Mouse (Mus musculus): ENCODE data around the gene Ube4a. TPM values are rescaled to one million over a fixed set of nuclear protein-coding genes. Genes with fewer than 3 reads are reported as not detected.

The Ube4a gene
- polyA plus RNA-seq, 1 experiment from 2014 or later: 25.0 TPM

GRCm38 (mm10) chr9:44993268-44993667 lies 27.9 kb upstream of the Ube4a start:
- no peaks in the 10 kb centered on the region for H3K27me3 ChIP-seq (ENCODE audit: insufficient read depth, poor library complexity, severe bottlenecking)
- no peak for DNase-seq (ENCODE audit: low spot score)
- WGBS: 96% methylated on average over 2 of the region's 2 CpGs
- no peaks in the 10 kb centered on the region for H3K9me3 ChIP-seq
- H3K27ac ChIP-seq: no peak overlapping the region
- H3K4me1 ChIP-seq (replicated peaks): no peaks in the 10 kb centered on the region
- H3K36me3 ChIP-seq: no peaks in the 10 kb centered on the region
- H3K4me3 ChIP-seq: no peak overlapping the region

GRCm38 (mm10) chr9:44992271-44992670 lies 26.9 kb upstream of the Ube4a start:
- no peaks in the 10 kb centered on the region for H3K4me1 ChIP-seq (replicated peaks)
- no peaks in the 10 kb centered on the region for H3K27me3 ChIP-seq (ENCODE audit: insufficient read depth, poor library complexity, severe bottlenecking)
- no peaks in the 10 kb centered on the region for H3K9me3 ChIP-seq
- no peak overlapping the region for H3K27ac ChIP-seq
- no peak overlapping the region for H3K4me3 ChIP-seq
- H3K36me3 ChIP-seq: no peaks in the 10 kb centered on the region
- no peak for DNase-seq (ENCODE audit: low spot score)

- Histone ChIP-seq H3K4me3 (no peak overlapping the region), H3K9me3 (no peaks in the 10 kb centered on the region), H3K36me3 (no peaks in the 10 kb centered on the region), H3K4me1 (replicated peaks) (no peaks in the 10 kb centered on the region), H3K27me3 (ENCODE audit: insufficient read depth, poor library complexity, severe bottlenecking) (no peaks in the 10 kb centered on the region), H3K27ac (no peak overlapping the region)
- DNase-seq (ENCODE audit: low spot score): no peak
- WGBS: 88% methylated on average over 2 of the region's 2 CpGs
Observed at GRCm38 (mm10) chr9:44991821-44992220, 26.4 kb upstream of the Ube4a start.

DNA sequence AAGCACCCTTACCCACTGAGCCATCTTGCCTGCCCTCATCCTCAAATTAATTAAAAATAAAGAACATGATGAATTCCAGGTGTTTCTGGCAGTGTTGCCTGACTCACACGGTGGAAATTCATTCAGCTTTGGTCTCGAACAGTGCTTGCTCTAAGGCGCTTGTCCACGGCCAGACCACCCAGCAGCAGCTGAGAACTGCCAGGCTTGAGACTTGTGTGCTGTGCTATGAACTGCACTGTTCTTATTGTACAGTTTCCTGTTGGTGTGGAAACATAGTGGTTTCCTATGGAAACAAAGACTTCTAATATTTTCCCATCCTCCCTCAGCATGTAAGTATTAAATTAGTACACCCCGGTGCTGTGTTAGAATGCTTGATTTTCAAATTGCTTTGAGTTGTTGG lies 21.6 kb upstream of the Ube4a start:
- 78% methylated on average over 5 of the region's 5 CpGs for WGBS
- Histone ChIP-seq H3K27me3 (ENCODE audit: insufficient read depth, poor library complexity, severe bottlenecking) (no peaks in the 10 kb centered on the region), H3K36me3 (no peaks in the 10 kb centered on the region), H3K4me1 (replicated peaks) (0 out of 2 replicates have a peak, but pooled peaks cover 6% of the 10 kb centered on the region), H3K27ac (no peak overlapping the region), H3K9me3 (no peaks in the 10 kb centered on the region), H3K4me3 (no peak overlapping the region)
- no peak for DNase-seq (ENCODE audit: low spot score)

GRCm38 (mm10) chr9:44986242-44986781 lies 20.9 kb upstream of the Ube4a start:
- no peak for DNase-seq (ENCODE audit: low spot score)
- WGBS: 65% methylated on average over 14 of the region's 14 CpGs

GRCm38 (mm10) chr9:44985721-44986161 lies 20.3 kb upstream of the Ube4a start:
- Histone ChIP-seq H3K9me3 (no peaks in the 10 kb centered on the region), H3K4me1 (replicated peaks) (0 out of 2 replicates have a peak, but pooled peaks cover 6% of the 10 kb centered on the region), H3K36me3 (no peaks in the 10 kb centered on the region), H3K27ac (no peak overlapping the region), H3K27me3 (ENCODE audit: insufficient read depth, poor library complexity, severe bottlenecking) (no peaks in the 10 kb centered on the region), H3K4me3 (no peak overlapping the region)
- DNase-seq (ENCODE audit: low spot score): no peak
- 79% methylated on average over 3 of the region's 3 CpGs for WGBS

More at GRCm38 (mm10) chr9:44986242-44986781, 20.9 kb upstream of the Ube4a start:
- Histone ChIP-seq H3K9me3 (no peaks in the 10 kb centered on the region), H3K27me3 (ENCODE audit: insufficient read depth, poor library complexity, severe bottlenecking) (no peaks in the 10 kb centered on the region), H3K27ac (no peak overlapping the region), H3K4me1 (replicated peaks) (0 out of 2 replicates have a peak, but pooled peaks cover 6% of the 10 kb centered on the region), H3K4me3 (no peak overlapping the region), H3K36me3 (no peaks in the 10 kb centered on the region)

DNA sequence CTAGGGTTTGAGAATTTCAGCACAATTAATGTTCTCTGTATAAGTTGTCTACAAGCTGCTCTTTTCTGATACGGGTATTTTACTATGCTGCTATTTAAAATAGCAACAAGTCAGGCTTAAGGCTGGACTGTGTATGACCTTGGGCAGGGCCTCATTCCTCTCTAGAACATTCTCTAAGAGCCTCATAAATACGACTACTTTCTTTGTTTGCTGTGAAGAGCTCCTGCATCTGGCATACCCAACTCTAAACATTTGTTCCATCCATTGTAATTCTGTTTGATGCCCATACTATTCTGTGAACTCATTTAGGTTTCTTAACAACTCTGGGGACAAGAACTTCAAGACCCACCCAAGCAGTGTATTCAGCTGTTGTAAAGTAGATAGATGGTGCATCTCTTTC lies 17.6 kb upstream of the Ube4a start:
- Histone ChIP-seq H3K4me3 (no peak overlapping the region), H3K4me1 (replicated peaks) (0 out of 2 replicates have a peak, but pooled peaks cover 10% of the 10 kb centered on the region), H3K36me3 (no peaks in the 10 kb centered on the region), H3K9me3 (no peaks in the 10 kb centered on the region), H3K27me3 (ENCODE audit: insufficient read depth, poor library complexity, severe bottlenecking) (no peaks in the 10 kb centered on the region), H3K27ac (no peak overlapping the region)
- no peak for DNase-seq (ENCODE audit: low spot score)
- WGBS: 89% methylated on average over 2 of the region's 2 CpGs

GRCm38 (mm10) chr9:44982531-44982930 lies 17.1 kb upstream of the Ube4a start:
- no peak overlapping the region for H3K27ac ChIP-seq
- H3K27me3 ChIP-seq (ENCODE audit: insufficient read depth, poor library complexity, severe bottlenecking): no peaks in the 10 kb centered on the region
- no peak overlapping the region for H3K4me3 ChIP-seq
- no peaks in the 10 kb centered on the region for H3K9me3 ChIP-seq
- 0 out of 2 replicates have a peak, but pooled peaks cover 10% of the 10 kb centered on the region for H3K4me1 ChIP-seq (replicated peaks)
- no peaks in the 10 kb centered on the region for H3K36me3 ChIP-seq
- WGBS: 87% methylated on average over 3 of the region's 3 CpGs
- DNase-seq (ENCODE audit: low spot score): no peak

- Histone ChIP-seq H3K36me3 (no peaks in the 10 kb centered on the region), H3K4me1 (replicated peaks) (0 out of 2 replicates have a peak, but pooled peaks cover 10% of the 10 kb centered on the region), H3K27me3 (ENCODE audit: insufficient read depth, poor library complexity, severe bottlenecking) (no peaks in the 10 kb centered on the region), H3K9me3 (no peaks in the 10 kb centered on the region), H3K4me3 (no peak overlapping the region), H3K27ac (no peak overlapping the region)
- WGBS: 90% methylated on average over 8 of the region's 8 CpGs
- no peak for DNase-seq (ENCODE audit: low spot score)
Observed at GRCm38 (mm10) chr9:44982081-44982480, 16.7 kb upstream of the Ube4a start.

DNA sequence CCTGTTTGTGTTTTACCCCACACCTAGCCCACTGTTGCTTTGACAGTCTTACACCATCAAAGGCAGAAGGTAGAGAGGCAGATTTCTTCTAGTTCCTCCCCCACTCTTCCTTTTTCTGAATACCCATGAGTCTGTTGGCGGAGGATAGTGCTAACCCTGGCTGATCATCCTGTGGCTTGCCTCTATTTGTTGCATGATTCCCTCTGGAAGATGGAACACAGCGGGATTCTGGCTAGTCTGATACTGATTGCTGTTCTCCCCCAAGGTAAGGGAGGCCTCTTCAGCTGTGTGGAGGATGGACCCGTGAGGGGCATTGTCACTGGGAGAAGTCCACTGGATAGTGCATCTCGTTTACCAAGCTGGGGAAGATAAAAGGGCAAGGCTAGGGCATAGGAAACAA lies 16.3 kb upstream of the Ube4a start, which contains the start of gene Cd3d:
Gene Cd3d (plus strand): TSS at position 111 of the 400 bp plus-strand sequence.
- H3K36me3 ChIP-seq: no peaks in the 10 kb centered on the region
- DNase-seq (ENCODE audit: low spot score): no peak
- H3K4me1 ChIP-seq (replicated peaks): 0 out of 2 replicates have a peak, but pooled peaks cover 10% of the 10 kb centered on the region
- H3K27ac ChIP-seq: no peak within 1 kb of the TSS
- H3K27me3 ChIP-seq (ENCODE audit: insufficient read depth, poor library complexity, severe bottlenecking): no peaks in the 10 kb centered on the region
- 79% methylated on average over 4 of the region's 4 CpGs for WGBS
- H3K4me3 ChIP-seq: no peak within 1 kb of the TSS
- H3K9me3 ChIP-seq: no peaks in the 10 kb centered on the region

GRCm38 (mm10) chr9:44981104-44981503 lies 15.7 kb upstream of the Ube4a start:
- 92% methylated on average over 2 of the region's 2 CpGs for WGBS
- Histone ChIP-seq H3K36me3 (no peaks in the 10 kb centered on the region), H3K9me3 (no peaks in the 10 kb centered on the region), H3K4me3 (no peak overlapping the region), H3K27ac (no peak overlapping the region), H3K27me3 (ENCODE audit: insufficient read depth, poor library complexity, severe bottlenecking) (no peaks in the 10 kb centered on the region), H3K4me1 (replicated peaks) (0 out of 2 replicates have a peak, but pooled peaks cover 6% of the 10 kb centered on the region)
- DNase-seq (ENCODE audit: low spot score): no peak

- no peaks in the 10 kb centered on the region for H3K9me3 ChIP-seq
- no peak for DNase-seq (ENCODE audit: low spot score)
- no peaks in the 10 kb centered on the region for H3K27me3 ChIP-seq (ENCODE audit: insufficient read depth, poor library complexity, severe bottlenecking)
- no peak within 1 kb of the TSS for H3K27ac ChIP-seq
- H3K4me3 ChIP-seq: no peak within 1 kb of the TSS
- H3K36me3 ChIP-seq: no peaks in the 10 kb centered on the region
- H3K4me1 ChIP-seq (replicated peaks): 0 out of 2 replicates have a peak, but pooled peaks cover 4% of the 10 kb centered on the region
- 67% methylated on average over 3 of the region's 3 CpGs for WGBS
Observed at GRCm38 (mm10) chr9:44980242-44980641, 14.8 kb upstream of the Ube4a start, which contains the start of gene Cd3g. Gene Cd3g (minus strand): TSS chr9:44980431.

DNA sequence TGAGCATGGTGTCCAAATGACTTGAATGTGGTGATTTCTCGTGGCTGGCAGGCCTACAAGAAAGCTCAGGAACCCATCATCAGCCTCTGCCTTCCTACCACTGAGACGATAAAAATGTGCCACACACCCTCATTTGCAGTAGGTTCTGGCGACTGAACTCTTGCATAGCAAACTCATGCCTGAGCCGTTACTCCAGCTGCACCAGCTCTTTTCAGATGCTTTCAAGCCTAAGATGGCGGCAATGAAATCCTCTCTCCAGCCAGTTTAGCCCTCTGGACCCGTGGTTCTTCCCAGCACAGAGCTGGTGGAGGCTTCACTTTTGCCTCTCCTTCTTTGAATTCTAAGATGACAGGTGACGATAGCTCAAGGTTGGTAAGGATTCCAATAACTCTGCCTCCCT lies 14.4 kb upstream of the Ube4a start:
- no peaks in the 10 kb centered on the region for H3K27me3 ChIP-seq (ENCODE audit: insufficient read depth, poor library complexity, severe bottlenecking)
- no peak for DNase-seq (ENCODE audit: low spot score)
- no peak overlapping the region for H3K27ac ChIP-seq
- no peaks in the 10 kb centered on the region for H3K36me3 ChIP-seq
- no peaks in the 10 kb centered on the region for H3K9me3 ChIP-seq
- 81% methylated on average over 7 of the region's 7 CpGs for WGBS
- H3K4me3 ChIP-seq: no peak overlapping the region
- 0 out of 2 replicates have a peak, but pooled peaks cover 4% of the 10 kb centered on the region for H3K4me1 ChIP-seq (replicated peaks)

All from hindbrain, embryonic 10.5 days (tissue).